Mouse (Mus musculus): ENCODE data around the gene Gnb1l. TPM values are rescaled to one million over a fixed set of nuclear protein-coding genes. Genes with fewer than 3 reads are reported as not detected.

The Gnb1l gene
- polyA plus RNA-seq, 1 experiment from 2014 or later, result 13.9 TPM

- H3K9ac ChIP-seq, result no peak overlapping the region
- no peak overlapping the region for H3K4me3 ChIP-seq
- H3K27me3 ChIP-seq, result 0 out of 2 replicates have a peak, but pooled peaks cover 16% of the 10 kb centered on the region
- ATAC-seq (ENCODE audit: low read depth), result no peak
- H3K27ac ChIP-seq (replicated peaks), result no peak overlapping the region
- H3K4me2 ChIP-seq, result no peak overlapping the region
- peaks cover 6% of the 10 kb centered on the region for H3K36me3 ChIP-seq
- H3K4me1 ChIP-seq (replicated peaks), result peaks cover 18% of the 10 kb centered on the region
- no peaks in the 10 kb centered on the region for H3K9me3 ChIP-seq
- WGBS, result 76% methylated on average over 3 of the region's 3 CpGs
Observed at GRCm38 (mm10) chr16:18464271-18464670, 34.2 kb upstream of the Gnb1l start.

- Histone ChIP-seq H3K9ac (no peak overlapping the region), H3K36me3 (peaks cover 21% of the 10 kb centered on the region), H3K4me1 (replicated peaks) (peaks cover 5% of the 10 kb centered on the region; the same call in 1 of the 2 replicates), H3K9me3 (no peaks in the 10 kb centered on the region), H3K27ac (replicated peaks) (no peak overlapping the region), H3K27me3 (no peaks in the 10 kb centered on the region), H3K4me2 (no peak overlapping the region), H3K4me3 (no peak overlapping the region)
- no peak for ATAC-seq (ENCODE audit: low read depth)
- 40% methylated on average over 1 of the region's 1 CpGs for WGBS
Observed at GRCm38 (mm10) chr16:18470829-18471228, 27.7 kb upstream of the Gnb1l start.

- WGBS, result 85% methylated on average over 11 of the region's 11 CpGs
- Histone ChIP-seq H3K27me3 (no peaks in the 10 kb centered on the region), H3K9me3 (no peaks in the 10 kb centered on the region), H3K4me3 (no peak overlapping the region), H3K27ac (replicated peaks) (no peak overlapping the region), H3K9ac (no peak overlapping the region), H3K4me1 (replicated peaks) (peaks cover 5% of the 10 kb centered on the region; the same call in 1 of the 2 replicates), H3K4me2 (no peak overlapping the region), H3K36me3 (peaks cover 21% of the 10 kb centered on the region)
- ATAC-seq (ENCODE audit: low read depth), result no peak
Observed at GRCm38 (mm10) chr16:18471381-18471955, 27.0 kb upstream of the Gnb1l start.

GRCm38 (mm10) chr16:18471976-18472375 lies 26.5 kb upstream of the Gnb1l start:
- WGBS, result 80% methylated on average over 6 of the region's 6 CpGs
- Histone ChIP-seq H3K9me3 (no peaks in the 10 kb centered on the region), H3K4me2 (no peak overlapping the region), H3K9ac (no peak overlapping the region), H3K27ac (replicated peaks) (no peak overlapping the region), H3K27me3 (no peaks in the 10 kb centered on the region), H3K4me1 (replicated peaks) (peaks cover 5% of the 10 kb centered on the region; the same call in 1 of the 2 replicates), H3K36me3 (peaks cover 21% of the 10 kb centered on the region), H3K4me3 (no peak overlapping the region)
- ATAC-seq (ENCODE audit: low read depth), result no peak

GRCm38 (mm10) chr16:18472416-18472815 lies 26.1 kb upstream of the Gnb1l start:
- 63% methylated on average over 4 of the region's 4 CpGs for WGBS
- no peak for ATAC-seq (ENCODE audit: low read depth)
- H3K27ac ChIP-seq (replicated peaks), result no peak overlapping the region
- no peak overlapping the region for H3K4me2 ChIP-seq
- peaks cover 21% of the 10 kb centered on the region for H3K36me3 ChIP-seq
- H3K4me1 ChIP-seq (replicated peaks), result peaks cover 5% of the 10 kb centered on the region; the same call in 1 of the 2 replicates
- H3K4me3 ChIP-seq, result no peak overlapping the region
- H3K27me3 ChIP-seq, result no peaks in the 10 kb centered on the region
- no peaks in the 10 kb centered on the region for H3K9me3 ChIP-seq
- H3K9ac ChIP-seq, result no peak overlapping the region

- no peak overlapping the region for H3K9ac ChIP-seq
- 94% methylated on average over 8 of the region's 8 CpGs for WGBS
- H3K36me3 ChIP-seq, result peaks cover 21% of the 10 kb centered on the region
- H3K9me3 ChIP-seq, result no peaks in the 10 kb centered on the region
- no peak overlapping the region for H3K4me3 ChIP-seq
- H3K27ac ChIP-seq (replicated peaks), result no peak overlapping the region
- ATAC-seq (ENCODE audit: low read depth), result no peak
- H3K4me1 ChIP-seq (replicated peaks), result peaks cover 5% of the 10 kb centered on the region; the same call in 1 of the 2 replicates
- H3K27me3 ChIP-seq, result no peaks in the 10 kb centered on the region
- H3K4me2 ChIP-seq, result no peak overlapping the region
Observed at GRCm38 (mm10) chr16:18472976-18473375, 25.5 kb upstream of the Gnb1l start.

- 80% methylated on average over 2 of the region's 2 CpGs for WGBS
- no peak for ATAC-seq (ENCODE audit: low read depth)
- Histone ChIP-seq H3K4me3 (no peak overlapping the region), H3K4me1 (replicated peaks) (peaks cover 5% of the 10 kb centered on the region; the same call in 1 of the 2 replicates), H3K27me3 (no peaks in the 10 kb centered on the region), H3K36me3 (peaks cover 17% of the 10 kb centered on the region), H3K9ac (no peak overlapping the region), H3K4me2 (no peak overlapping the region), H3K9me3 (no peaks in the 10 kb centered on the region), H3K27ac (replicated peaks) (no peak overlapping the region)
Observed at GRCm38 (mm10) chr16:18474021-18474420, 24.5 kb upstream of the Gnb1l start.

GRCm38 (mm10) chr16:18477996-18478395 lies 20.5 kb upstream of the Gnb1l start:
- Histone ChIP-seq H3K9ac (no peak overlapping the region), H3K4me2 (no peak overlapping the region), H3K4me1 (replicated peaks) (no peaks in the 10 kb centered on the region), H3K9me3 (no peaks in the 10 kb centered on the region), H3K36me3 (peaks cover 9% of the 10 kb centered on the region; the same call in 1 of the 2 replicates), H3K27ac (replicated peaks) (no peak overlapping the region), H3K4me3 (no peak overlapping the region), H3K27me3 (no peaks in the 10 kb centered on the region; the same call in 1 of the 2 replicates)
- WGBS, result 72% methylated on average over 6 of the region's 6 CpGs
- ATAC-seq (ENCODE audit: low read depth), result no peak

GRCm38 (mm10) chr16:18479667-18480066 lies 18.8 kb upstream of the Gnb1l start:
- H3K27ac ChIP-seq (replicated peaks), result no peak overlapping the region
- no peak for ATAC-seq (ENCODE audit: low read depth)
- H3K9ac ChIP-seq, result no peak overlapping the region
- no peak overlapping the region for H3K4me3 ChIP-seq
- no peaks in the 10 kb centered on the region; the same call in 1 of the 2 replicates for H3K27me3 ChIP-seq
- H3K4me2 ChIP-seq, result no peak overlapping the region
- peaks cover 14% of the 10 kb centered on the region for H3K4me1 ChIP-seq (replicated peaks)
- H3K9me3 ChIP-seq, result no peaks in the 10 kb centered on the region
- WGBS, result 47% methylated on average over 7 of the region's 7 CpGs
- H3K36me3 ChIP-seq, result peaks cover 7% of the 10 kb centered on the region; the same call in 1 of the 2 replicates

- H3K4me3 ChIP-seq, result no peak overlapping the region
- H3K9ac ChIP-seq, result no peak overlapping the region
- no peaks in the 10 kb centered on the region for H3K9me3 ChIP-seq
- H3K27ac ChIP-seq (replicated peaks), result no peak overlapping the region
- H3K4me1 ChIP-seq (replicated peaks), result peaks cover 20% of the 10 kb centered on the region
- no peaks in the 10 kb centered on the region for H3K36me3 ChIP-seq
- WGBS, result 56% methylated on average over 4 of the region's 4 CpGs
- no peaks in the 10 kb centered on the region; the same call in 1 of the 2 replicates for H3K27me3 ChIP-seq
- H3K4me2 ChIP-seq, result no peak overlapping the region
- no peak for ATAC-seq (ENCODE audit: low read depth)
Observed at GRCm38 (mm10) chr16:18480933-18481485, 17.5 kb upstream of the Gnb1l start.

- Histone ChIP-seq H3K4me1 (replicated peaks) (peaks cover 20% of the 10 kb centered on the region), H3K36me3 (no peaks in the 10 kb centered on the region), H3K9me3 (no peaks in the 10 kb centered on the region), H3K4me2 (no peak overlapping the region), H3K27ac (replicated peaks) (no peak overlapping the region), H3K4me3 (no peak overlapping the region), H3K9ac (no peak overlapping the region), H3K27me3 (no peaks in the 10 kb centered on the region; the same call in 1 of the 2 replicates)
- ATAC-seq (ENCODE audit: low read depth), result no peak
- WGBS, result 94% methylated on average over 3 of the region's 3 CpGs
Observed at GRCm38 (mm10) chr16:18482431-18482830, 16.1 kb upstream of the Gnb1l start.

- no peak overlapping the region for H3K4me2 ChIP-seq
- WGBS, result 67% methylated on average over 5 of the region's 5 CpGs
- H3K27me3 ChIP-seq, result no peaks in the 10 kb centered on the region; the same call in 1 of the 2 replicates
- H3K36me3 ChIP-seq, result no peaks in the 10 kb centered on the region
- no peak overlapping the region for H3K9ac ChIP-seq
- H3K4me1 ChIP-seq (replicated peaks), result peaks cover 20% of the 10 kb centered on the region
- H3K4me3 ChIP-seq, result no peak overlapping the region
- H3K9me3 ChIP-seq, result no peaks in the 10 kb centered on the region
- no peak overlapping the region for H3K27ac ChIP-seq (replicated peaks)
- ATAC-seq (ENCODE audit: low read depth), result no peak
Observed at GRCm38 (mm10) chr16:18483839-18484238, 14.7 kb upstream of the Gnb1l start.

Measured in neural tube, embryonic 13.5 days (tissue).